Mouse (Mus musculus): Measurements from ENCODE around the gene Miga1. TPM values are rescaled to one million over a fixed set of nuclear protein-coding genes. Genes with fewer than 3 reads are reported as not detected.
"Not testable (repeated sequence)": the region's sequence is repeated elsewhere in the genome, so short reads cannot be mapped to it uniquely, and the experiment has no call there.

The Miga1 gene
- polyA plus RNA-seq, 1 experiment from 2014 or later = 21.1 TPM

DNA sequence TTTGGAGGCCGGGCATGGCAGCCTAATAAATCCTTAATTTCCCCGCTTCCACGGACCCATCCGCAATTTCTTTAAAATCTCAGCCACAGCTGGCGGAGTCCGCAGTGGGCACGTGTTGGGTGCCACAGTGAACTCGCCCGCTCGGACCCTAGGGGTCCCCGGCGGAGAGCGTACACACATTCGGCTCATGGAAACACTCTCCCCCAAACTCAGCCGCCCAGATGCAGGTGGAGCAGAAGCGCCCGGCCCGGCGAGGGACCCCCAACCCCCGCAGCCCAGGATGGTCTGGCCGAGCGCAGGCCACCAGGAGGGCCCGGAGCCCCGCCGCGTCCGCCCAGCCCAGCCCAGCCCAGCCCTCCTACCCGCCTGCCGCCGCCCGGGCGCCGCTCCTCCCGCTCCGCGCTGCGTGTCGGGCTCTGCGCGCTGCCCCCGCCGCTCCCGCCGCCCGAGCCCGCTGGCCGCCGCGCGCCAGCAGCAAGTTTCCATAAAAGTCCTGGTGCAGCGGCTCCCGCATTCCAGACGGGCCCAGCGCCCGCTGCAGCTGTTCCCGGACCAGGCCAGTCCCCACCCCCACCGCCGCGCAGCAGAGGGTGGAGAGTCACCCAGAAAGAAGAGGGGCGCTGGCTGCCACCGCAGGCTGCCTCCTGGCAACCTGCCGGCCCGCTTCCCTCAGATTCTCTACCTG lies 74.7 kb downstream of the Miga1 start:
- Histone ChIP-seq H3K36me3 (replicated peaks; ENCODE audit: control insufficient read depth, insufficient read depth, low read depth, low read length) (no peaks in the 10 kb centered on the region), H3K9me3 (replicated peaks; ENCODE audit: control insufficient read depth, low read length) (no peaks in the 10 kb centered on the region), H3K9ac (replicated peaks; ENCODE audit: low read length) (peak overlapping the region; percentile 72), H3K4me2 (ENCODE audit: low read depth, low read length) (peak overlapping the region; percentile 99), H3K27me3 (ENCODE audit: control insufficient read depth, insufficient read depth, low read length) (peaks cover 9% of the 10 kb centered on the region), H3K27ac (replicated peaks; ENCODE audit: low read depth, low read length) (peak overlapping the region; percentile 20; the same call in 1 of the 2 replicates), H3K4me1 (ENCODE audit: control insufficient read depth, insufficient read depth, low read length) (peaks cover 3% of the 10 kb centered on the region; the same call in 1 of the 2 replicates), H3K4me3 (ENCODE audit: low read depth, low read length) (peak overlapping the region; percentile 62)
- 1% methylated on average over 59 of the region's 63 CpGs for WGBS
- ATAC-seq (replicated peaks; ENCODE audit: insufficient number of reproducible peaks, low FRiP score, low TSS enrichment, low read depth) (peak; percentile 82), DNase-seq (ENCODE audit: low spot score) (peak; percentile 75)

DNA sequence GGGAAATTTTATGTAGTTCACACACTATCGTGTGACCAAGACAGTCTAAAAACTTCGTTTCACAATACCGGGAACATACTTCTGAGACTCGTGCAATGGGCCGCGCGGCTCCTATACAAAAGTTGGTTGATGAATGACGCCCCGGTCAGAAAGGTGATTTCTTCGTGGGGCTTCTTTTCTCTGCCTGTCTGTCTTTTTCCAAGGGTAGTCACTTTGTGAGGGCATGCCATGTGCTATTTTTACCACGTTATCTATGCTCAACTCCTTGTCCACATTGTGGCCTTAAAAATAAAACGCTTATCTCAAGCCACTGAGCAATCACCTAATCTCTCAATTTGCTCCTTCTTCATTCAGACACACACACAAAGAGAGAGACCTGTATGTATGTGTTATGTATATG lies 75.4 kb downstream of the Miga1 start:
- WGBS = 50% methylated on average over 12 of the region's 12 CpGs
- Histone ChIP-seq H3K27ac (replicated peaks; ENCODE audit: low read depth, low read length) (no peak overlapping the region), H3K36me3 (replicated peaks; ENCODE audit: control insufficient read depth, insufficient read depth, low read depth, low read length) (no peaks in the 10 kb centered on the region), H3K27me3 (ENCODE audit: control insufficient read depth, insufficient read depth, low read length) (peaks cover 9% of the 10 kb centered on the region), H3K4me2 (ENCODE audit: low read depth, low read length) (no peak overlapping the region; the same call in 1 of the 2 replicates), H3K9ac (replicated peaks; ENCODE audit: low read length) (no peak overlapping the region), H3K4me1 (ENCODE audit: control insufficient read depth, insufficient read depth, low read length) (peaks cover 3% of the 10 kb centered on the region; the same call in 1 of the 2 replicates), H3K4me3 (ENCODE audit: low read depth, low read length) (no peak overlapping the region), H3K9me3 (replicated peaks; ENCODE audit: control insufficient read depth, low read length) (no peaks in the 10 kb centered on the region)
- no peak for ATAC-seq (replicated peaks; ENCODE audit: insufficient number of reproducible peaks, low FRiP score, low TSS enrichment, low read depth)
- no peak for DNase-seq (ENCODE audit: low spot score)

DNA sequence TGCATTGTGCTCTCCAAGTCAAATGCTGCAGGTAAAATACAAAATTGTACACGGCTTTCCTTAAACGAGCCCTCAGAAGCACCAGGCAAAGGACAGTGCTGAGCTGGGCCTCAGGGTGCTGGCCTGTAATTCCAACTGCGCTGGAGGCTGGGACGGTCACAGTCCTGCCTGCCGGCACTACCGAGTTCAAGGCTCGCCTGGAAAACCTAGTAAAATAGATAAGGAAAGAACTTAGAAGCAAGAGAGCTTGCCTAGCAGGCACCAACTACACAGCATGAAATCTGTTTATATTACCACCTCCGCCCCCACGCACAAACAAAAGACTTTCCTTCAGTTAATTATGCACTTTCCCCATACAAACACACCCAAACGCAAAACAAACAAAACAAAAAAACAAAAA lies 75.8 kb downstream of the Miga1 start:
- Histone ChIP-seq H3K27ac (replicated peaks; ENCODE audit: low read depth, low read length) (no peak overlapping the region), H3K36me3 (replicated peaks; ENCODE audit: control insufficient read depth, insufficient read depth, low read depth, low read length) (no peaks in the 10 kb centered on the region), H3K9me3 (replicated peaks; ENCODE audit: control insufficient read depth, low read length) (no peaks in the 10 kb centered on the region), H3K4me3 (ENCODE audit: low read depth, low read length) (no peak overlapping the region), H3K4me1 (ENCODE audit: control insufficient read depth, insufficient read depth, low read length) (peaks cover 3% of the 10 kb centered on the region; the same call in 1 of the 2 replicates), H3K4me2 (ENCODE audit: low read depth, low read length) (no peak overlapping the region), H3K27me3 (ENCODE audit: control insufficient read depth, insufficient read depth, low read length) (peaks cover 9% of the 10 kb centered on the region), H3K9ac (replicated peaks; ENCODE audit: low read length) (no peak overlapping the region)
- no peak for ATAC-seq (replicated peaks; ENCODE audit: insufficient number of reproducible peaks, low FRiP score, low TSS enrichment, low read depth)
- WGBS = 42% methylated on average over 10 of the region's 10 CpGs
- DNase-seq (ENCODE audit: low spot score) = no peak

DNA sequence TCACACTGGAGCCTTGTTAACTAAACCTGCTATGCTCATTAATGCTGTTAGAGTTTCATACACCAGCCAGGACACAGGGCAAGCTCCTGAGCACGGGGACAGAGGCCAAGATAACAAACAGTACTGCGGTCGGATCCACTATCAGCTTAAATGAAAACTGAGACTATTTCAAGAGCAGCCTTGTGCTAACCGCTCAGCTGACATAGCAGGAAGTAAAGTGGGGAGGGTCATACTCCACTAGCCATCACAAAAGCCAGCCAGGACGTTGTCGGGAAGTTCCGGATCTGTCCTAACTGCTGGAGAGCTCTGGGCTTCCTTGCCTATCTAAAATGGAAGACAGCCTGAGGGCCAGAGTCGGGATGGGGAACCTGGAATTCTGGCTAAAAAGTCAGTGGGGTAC lies 78.3 kb downstream of the Miga1 start:
- Histone ChIP-seq H3K4me1 (ENCODE audit: control insufficient read depth, insufficient read depth, low read length) (peaks cover 3% of the 10 kb centered on the region; the same call in 1 of the 2 replicates), H3K27me3 (ENCODE audit: control insufficient read depth, insufficient read depth, low read length) (peaks cover 9% of the 10 kb centered on the region), H3K4me2 (ENCODE audit: low read depth, low read length) (no peak overlapping the region), H3K36me3 (replicated peaks; ENCODE audit: control insufficient read depth, insufficient read depth, low read depth, low read length) (no peaks in the 10 kb centered on the region), H3K4me3 (ENCODE audit: low read depth, low read length) (no peak overlapping the region), H3K9ac (replicated peaks; ENCODE audit: low read length) (no peak overlapping the region), H3K27ac (replicated peaks; ENCODE audit: low read depth, low read length) (no peak overlapping the region), H3K9me3 (replicated peaks; ENCODE audit: control insufficient read depth, low read length) (no peaks in the 10 kb centered on the region)
- no peak for ATAC-seq (replicated peaks; ENCODE audit: insufficient number of reproducible peaks, low FRiP score, low TSS enrichment, low read depth)
- DNase-seq (ENCODE audit: low spot score) = no peak
- WGBS = 11% methylated on average over 8 of the region's 8 CpGs

GRCm38 (mm10) chr3:152261436-152261835 lies 78.8 kb downstream of the Miga1 start:
- Histone ChIP-seq H3K27me3 (ENCODE audit: control insufficient read depth, insufficient read depth, low read length) (peaks cover 9% of the 10 kb centered on the region), H3K4me3 (ENCODE audit: low read depth, low read length) (no peak overlapping the region), H3K4me2 (ENCODE audit: low read depth, low read length) (no peak overlapping the region), H3K36me3 (replicated peaks; ENCODE audit: control insufficient read depth, insufficient read depth, low read depth, low read length) (no peaks in the 10 kb centered on the region), H3K4me1 (ENCODE audit: control insufficient read depth, insufficient read depth, low read length) (peaks cover 3% of the 10 kb centered on the region; the same call in 1 of the 2 replicates), H3K9ac (replicated peaks; ENCODE audit: low read length) (no peak overlapping the region), H3K27ac (replicated peaks; ENCODE audit: low read depth, low read length) (no peak overlapping the region), H3K9me3 (replicated peaks; ENCODE audit: control insufficient read depth, low read length) (no peaks in the 10 kb centered on the region)
- no peak for DNase-seq (ENCODE audit: low spot score)
- 61% methylated on average over 8 of the region's 8 CpGs for WGBS
- no peak for ATAC-seq (replicated peaks; ENCODE audit: insufficient number of reproducible peaks, low FRiP score, low TSS enrichment, low read depth)

GRCm38 (mm10) chr3:152260362-152260761 lies 79.8 kb downstream of the Miga1 start:
- Histone ChIP-seq H3K27ac (replicated peaks; ENCODE audit: low read depth, low read length) (no peak overlapping the region), H3K27me3 (ENCODE audit: control insufficient read depth, insufficient read depth, low read length) (peaks cover 7% of the 10 kb centered on the region), H3K36me3 (replicated peaks; ENCODE audit: control insufficient read depth, insufficient read depth, low read depth, low read length) (no peaks in the 10 kb centered on the region), H3K9ac (replicated peaks; ENCODE audit: low read length) (no peak overlapping the region), H3K4me3 (ENCODE audit: low read depth, low read length) (no peak overlapping the region), H3K4me1 (ENCODE audit: control insufficient read depth, insufficient read depth, low read length) (no peaks in the 10 kb centered on the region; the same call in 1 of the 2 replicates), H3K9me3 (replicated peaks; ENCODE audit: control insufficient read depth, low read length) (no peaks in the 10 kb centered on the region), H3K4me2 (ENCODE audit: low read depth, low read length) (no peak overlapping the region)
- DNase-seq (ENCODE audit: low spot score) (no peak), ATAC-seq (replicated peaks; ENCODE audit: insufficient number of reproducible peaks, low FRiP score, low TSS enrichment, low read depth) (no peak)
- 100% methylated on average over 1 of the region's 1 CpGs for WGBS

DNA sequence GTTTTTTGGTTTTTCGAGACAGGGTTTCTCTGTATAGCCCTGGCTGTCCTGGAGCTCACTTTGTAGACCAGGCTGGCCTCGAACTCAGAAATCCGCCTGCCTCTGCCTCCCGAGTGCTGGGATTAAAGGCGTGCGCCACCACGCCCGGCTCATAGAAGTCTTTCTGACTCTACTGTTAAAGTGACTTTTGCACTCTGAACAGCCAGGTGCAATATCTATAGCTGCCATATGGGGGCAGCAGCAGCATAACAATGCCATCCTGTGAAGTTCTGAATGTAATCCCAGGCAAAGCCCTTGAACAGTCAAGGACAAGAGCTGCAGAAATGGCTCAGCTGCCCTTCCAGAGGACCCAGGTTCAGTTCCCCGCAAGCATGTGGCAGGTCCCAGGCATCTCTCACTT lies 80.8 kb downstream of the Miga1 start:
- not testable (repeated sequence) for H3K4me1 ChIP-seq (ENCODE audit: control insufficient read depth, insufficient read depth, low read length); H3K9me3 ChIP-seq (replicated peaks; ENCODE audit: control insufficient read depth, low read length); H3K27me3 ChIP-seq (ENCODE audit: control insufficient read depth, insufficient read depth, low read length); H3K4me3 ChIP-seq (ENCODE audit: low read depth, low read length); H3K4me2 ChIP-seq (ENCODE audit: low read depth, low read length); H3K36me3 ChIP-seq (replicated peaks; ENCODE audit: control insufficient read depth, insufficient read depth, low read depth, low read length); H3K27ac ChIP-seq (replicated peaks; ENCODE audit: low read depth, low read length); H3K9ac ChIP-seq (replicated peaks; ENCODE audit: low read length); ATAC-seq (replicated peaks; ENCODE audit: insufficient number of reproducible peaks, low FRiP score, low TSS enrichment, low read depth)
- DNase-seq (ENCODE audit: low spot score) = peak; percentile 88
- WGBS = 44% methylated on average over 8 of the region's 9 CpGs

- 89% methylated on average over 3 of the region's 3 CpGs for WGBS
- H3K4me3 ChIP-seq (ENCODE audit: low read depth, low read length) = no peak overlapping the region
- H3K4me2 ChIP-seq (ENCODE audit: low read depth, low read length) = no peak overlapping the region
Observed at GRCm38 (mm10) chr3:152257528-152257927, 82.7 kb downstream of the Miga1 start.

More at GRCm38 (mm10) chr3:152257528-152257927, 82.7 kb downstream of the Miga1 start:
- Histone ChIP-seq H3K9ac (replicated peaks; ENCODE audit: low read length) (no peak overlapping the region), H3K27ac (replicated peaks; ENCODE audit: low read depth, low read length) (no peak overlapping the region), H3K4me1 (ENCODE audit: control insufficient read depth, insufficient read depth, low read length) (no peaks in the 10 kb centered on the region; the same call in 1 of the 2 replicates), H3K27me3 (ENCODE audit: control insufficient read depth, insufficient read depth, low read length) (no peaks in the 10 kb centered on the region), H3K36me3 (replicated peaks; ENCODE audit: control insufficient read depth, insufficient read depth, low read depth, low read length) (no peaks in the 10 kb centered on the region), H3K9me3 (replicated peaks; ENCODE audit: control insufficient read depth, low read length) (no peaks in the 10 kb centered on the region)
- no peak for DNase-seq (ENCODE audit: low spot score)
- ATAC-seq (replicated peaks; ENCODE audit: insufficient number of reproducible peaks, low FRiP score, low TSS enrichment, low read depth) = no peak

Measured in embryonic facial prominence, embryonic 11.5 days (tissue).